Mouse (Mus musculus): ENCODE data around the gene Kif20b. TPM values are rescaled to one million over a fixed set of nuclear protein-coding genes. Genes with fewer than 3 reads are reported as not detected.

The Kif20b gene
- polyA plus RNA-seq, 1 experiment from 2014 or later, result 45.1 TPM

GRCm38 (mm10) chr19:34922603-34922963, 422 bp downstream of the Kif20b start:
- Histone ChIP-seq H3K36me3 (peaks cover 30% of the 10 kb centered on the region), H3K27me3 (replicated peaks) (no peaks in the 10 kb centered on the region), H3K4me1 (peaks cover 14% of the 10 kb centered on the region), H3K27ac (peak overlapping the region; percentile 85), H3K4me3 (peak overlapping the region; percentile 96), H3K4me2 (peak overlapping the region; percentile 79), H3K9ac (peak overlapping the region; percentile 83), H3K9me3 (replicated peaks) (no peaks in the 10 kb centered on the region)
- WGBS (ENCODE audit: insufficient replicate concordance), result under 1% methylated on average over 9 of the region's 9 CpGs
- no peak for ATAC-seq

- no peak overlapping the region for H3K9ac ChIP-seq
- no peaks in the 10 kb centered on the region for H3K27me3 ChIP-seq (replicated peaks)
- no peaks in the 10 kb centered on the region for H3K9me3 ChIP-seq (replicated peaks)
- H3K4me1 ChIP-seq, result no peaks in the 10 kb centered on the region
- no peak for ATAC-seq
- no peak overlapping the region for H3K4me2 ChIP-seq
- no peak overlapping the region for H3K4me3 ChIP-seq
- 79% methylated on average over 1 of the region's 1 CpGs for WGBS (ENCODE audit: insufficient replicate concordance)
- H3K27ac ChIP-seq, result no peak overlapping the region
- peaks cover 77% of the 10 kb centered on the region for H3K36me3 ChIP-seq
Measured at GRCm38 (mm10) chr19:34947206-34947605, 25.0 kb downstream of the Kif20b start.

- WGBS (ENCODE audit: insufficient replicate concordance), result 87% methylated on average over 11 of the region's 11 CpGs
- no peak overlapping the region for H3K27ac ChIP-seq
Measured at GRCm38 (mm10) chr19:34953842-34954541, 31.8 kb downstream of the Kif20b start.

GRCm38 (mm10) chr19:34959369-34959768, 37.2 kb downstream of the Kif20b start:
- H3K27ac ChIP-seq, result no peak overlapping the region
- no peaks in the 10 kb centered on the region for H3K4me1 ChIP-seq
- no peak overlapping the region for H3K4me2 ChIP-seq
- ATAC-seq, result no peak
- H3K9me3 ChIP-seq (replicated peaks), result no peaks in the 10 kb centered on the region
- no peak overlapping the region for H3K9ac ChIP-seq
- no peaks in the 10 kb centered on the region for H3K27me3 ChIP-seq (replicated peaks)
- no peak overlapping the region for H3K4me3 ChIP-seq
- WGBS (ENCODE audit: insufficient replicate concordance), result 88% methylated on average over 11 of the region's 11 CpGs
- peaks cover 88% of the 10 kb centered on the region for H3K36me3 ChIP-seq

More at GRCm38 (mm10) chr19:34953842-34954541, 31.8 kb downstream of the Kif20b start:
- Histone ChIP-seq H3K4me3 (no peak overlapping the region), H3K36me3 (peaks cover 84% of the 10 kb centered on the region), H3K4me2 (no peak overlapping the region), H3K4me1 (no peaks in the 10 kb centered on the region), H3K9me3 (replicated peaks) (no peaks in the 10 kb centered on the region), H3K9ac (no peak overlapping the region), H3K27me3 (replicated peaks) (no peaks in the 10 kb centered on the region)
- no peak for ATAC-seq

DNA sequence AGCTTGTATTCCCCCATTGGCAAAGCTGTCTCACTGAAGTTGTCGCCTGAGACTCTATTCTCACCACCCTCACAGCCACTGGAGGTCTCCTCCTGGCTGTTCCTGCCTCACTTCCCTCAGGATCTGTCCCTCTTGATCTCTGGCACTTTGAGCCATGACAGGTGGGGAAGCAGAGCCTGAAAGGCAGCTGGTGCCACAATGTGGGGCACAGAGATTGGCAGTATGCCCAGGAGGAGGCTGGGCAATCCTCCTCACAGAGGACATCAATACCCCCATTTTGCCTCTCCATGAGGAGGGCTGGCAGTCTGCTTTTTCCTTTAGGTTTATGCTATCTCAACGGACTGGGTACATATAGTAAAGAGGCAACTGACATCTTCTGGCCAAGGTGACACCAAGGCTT, 62.6 kb downstream of the Kif20b start:
- H3K36me3 ChIP-seq, result no peaks in the 10 kb centered on the region
- no peak for ATAC-seq
- H3K4me2 ChIP-seq, result no peak overlapping the region
- no peaks in the 10 kb centered on the region for H3K9me3 ChIP-seq (replicated peaks)
- no peaks in the 10 kb centered on the region for H3K4me1 ChIP-seq
- no peak overlapping the region for H3K27ac ChIP-seq
- 66% methylated on average over 2 of the region's 2 CpGs for WGBS (ENCODE audit: insufficient replicate concordance)
- no peak overlapping the region for H3K4me3 ChIP-seq
- H3K27me3 ChIP-seq (replicated peaks), result no peaks in the 10 kb centered on the region
- H3K9ac ChIP-seq, result no peak overlapping the region

- Histone ChIP-seq H3K4me1 (no peaks in the 10 kb centered on the region), H3K27me3 (replicated peaks) (no peaks in the 10 kb centered on the region), H3K36me3 (no peaks in the 10 kb centered on the region), H3K9me3 (replicated peaks) (no peaks in the 10 kb centered on the region), H3K9ac (no peak overlapping the region), H3K4me3 (no peak overlapping the region), H3K4me2 (no peak overlapping the region), H3K27ac (no peak overlapping the region)
- ATAC-seq, result no peak
- WGBS (ENCODE audit: insufficient replicate concordance), result 67% methylated on average over 4 of the region's 4 CpGs
Measured at GRCm38 (mm10) chr19:34990443-34990842, 68.3 kb downstream of the Kif20b start.

DNA sequence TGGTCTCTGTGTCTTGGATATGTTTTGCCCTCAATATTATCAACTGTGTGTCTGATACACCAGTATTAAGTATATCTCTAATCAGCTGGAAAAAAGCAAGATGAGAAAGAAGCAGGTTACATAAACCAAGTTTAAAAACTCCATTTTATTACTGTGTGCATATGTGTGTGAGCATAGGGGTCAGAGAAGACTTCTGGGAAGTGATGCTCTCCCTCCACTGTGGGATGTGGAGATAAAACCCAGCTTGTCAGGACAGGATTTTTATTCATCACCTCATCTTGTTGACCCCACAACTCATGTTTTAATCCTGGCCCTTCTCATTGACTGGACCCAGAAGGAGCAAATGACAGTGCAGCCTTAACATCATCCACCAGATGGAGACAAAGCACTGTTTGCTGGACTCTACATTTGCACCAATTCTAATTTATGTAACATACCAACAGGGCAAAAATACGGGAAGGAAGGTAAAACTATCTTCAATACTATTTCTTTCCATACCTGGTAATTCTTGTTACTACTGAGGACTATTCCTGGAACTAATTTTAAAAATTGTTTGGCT, 70.9 kb downstream of the Kif20b start:
- Histone ChIP-seq H3K27ac (no peak overlapping the region), H3K9me3 (replicated peaks) (no peaks in the 10 kb centered on the region), H3K4me2 (no peak overlapping the region), H3K9ac (no peak overlapping the region), H3K4me3 (no peak overlapping the region), H3K27me3 (replicated peaks) (no peaks in the 10 kb centered on the region), H3K4me1 (no peaks in the 10 kb centered on the region), H3K36me3 (no peaks in the 10 kb centered on the region)
- ATAC-seq, result no peak
- whole genome bisulfite sequencing (ENCODE audit: insufficient replicate concordance), result 23% methylated on average over 1 of the region's 1 CpGs

- Histone ChIP-seq H3K4me2 (no peak overlapping the region), H3K36me3 (no peaks in the 10 kb centered on the region), H3K9me3 (replicated peaks) (no peaks in the 10 kb centered on the region), H3K9ac (no peak overlapping the region), H3K27me3 (replicated peaks) (no peaks in the 10 kb centered on the region), H3K4me1 (no peaks in the 10 kb centered on the region), H3K27ac (no peak overlapping the region), H3K4me3 (no peak overlapping the region)
- ATAC-seq, result no peak
- 58% methylated on average over 3 of the region's 3 CpGs for WGBS (ENCODE audit: insufficient replicate concordance)
Measured at GRCm38 (mm10) chr19:35015058-35015457, 92.9 kb downstream of the Kif20b start.

DNA sequence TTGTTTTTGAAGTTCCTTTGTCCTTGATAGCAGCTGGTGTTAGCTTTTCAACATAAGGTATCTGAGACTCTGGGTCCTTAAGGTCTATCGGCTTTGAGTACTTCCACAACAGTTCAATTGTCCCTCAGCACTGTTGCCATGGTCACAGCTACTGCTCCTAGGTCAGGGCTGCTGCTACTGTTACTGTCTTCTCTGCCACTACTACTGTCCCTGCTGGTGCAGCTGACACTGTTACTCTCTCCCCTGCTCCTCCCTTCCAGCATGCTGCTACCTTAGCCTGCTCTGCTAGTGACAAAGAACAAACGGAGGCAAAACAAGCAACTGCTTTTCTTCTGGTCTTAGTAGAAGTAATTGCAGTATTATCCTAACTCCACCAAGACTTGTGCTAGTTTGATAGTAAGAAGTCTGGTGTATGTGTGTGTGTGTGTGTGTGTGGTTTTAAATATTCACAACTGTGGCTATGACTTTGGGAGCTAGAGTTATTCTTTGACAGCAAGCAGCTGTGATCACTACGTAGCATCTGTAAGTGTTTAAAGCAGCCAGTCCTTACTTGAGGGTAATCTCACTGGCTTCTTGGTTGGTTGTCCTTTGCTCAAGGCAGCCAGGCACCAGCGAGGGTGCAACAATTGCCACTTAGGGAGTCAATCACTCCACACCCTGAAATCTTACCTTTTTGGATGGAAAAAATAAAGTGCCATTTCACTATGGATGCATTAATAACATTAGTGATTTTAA, 95.5 kb downstream of the Kif20b start:
- WGBS (ENCODE audit: insufficient replicate concordance), result 56% methylated on average over 4 of the region's 4 CpGs
- H3K9ac ChIP-seq, result no peak overlapping the region

GRCm38 (mm10) chr19:35018209-35018581, 96.0 kb downstream of the Kif20b start:
- no peak for ATAC-seq
- no peaks in the 10 kb centered on the region for H3K27me3 ChIP-seq (replicated peaks)
- H3K27ac ChIP-seq, result no peak overlapping the region
- WGBS (ENCODE audit: insufficient replicate concordance), result 54% methylated on average over 4 of the region's 4 CpGs
- H3K4me3 ChIP-seq, result no peak overlapping the region
- H3K36me3 ChIP-seq, result no peaks in the 10 kb centered on the region
- no peak overlapping the region for H3K9ac ChIP-seq
- H3K4me2 ChIP-seq, result no peak overlapping the region
- no peaks in the 10 kb centered on the region for H3K9me3 ChIP-seq (replicated peaks)
- H3K4me1 ChIP-seq, result no peaks in the 10 kb centered on the region

More for the DNA sequence above, 95.5 kb downstream of the Kif20b start:
- no peaks in the 10 kb centered on the region for H3K36me3 ChIP-seq
- H3K27ac ChIP-seq, result no peak overlapping the region
- H3K4me1 ChIP-seq, result no peaks in the 10 kb centered on the region
- no peak overlapping the region for H3K4me3 ChIP-seq
- H3K27me3 ChIP-seq (replicated peaks), result no peaks in the 10 kb centered on the region
- H3K9me3 ChIP-seq (replicated peaks), result no peaks in the 10 kb centered on the region
- H3K4me2 ChIP-seq, result no peak overlapping the region
- no peak for ATAC-seq

Measured in liver, embryonic 12.5 days (tissue).